Mouse (Mus musculus): ENCODE data around the gene Sema3a.

Sema3a gene

GRCm38 (mm10) chr5:13327281-13327680, 202.1 kb downstream of the Sema3a start:
- DNase-seq: no peak

GRCm38 (mm10) chr5:13331412-13331811, 206.2 kb downstream of the Sema3a start:
- no peak for DNase-seq

DNA sequence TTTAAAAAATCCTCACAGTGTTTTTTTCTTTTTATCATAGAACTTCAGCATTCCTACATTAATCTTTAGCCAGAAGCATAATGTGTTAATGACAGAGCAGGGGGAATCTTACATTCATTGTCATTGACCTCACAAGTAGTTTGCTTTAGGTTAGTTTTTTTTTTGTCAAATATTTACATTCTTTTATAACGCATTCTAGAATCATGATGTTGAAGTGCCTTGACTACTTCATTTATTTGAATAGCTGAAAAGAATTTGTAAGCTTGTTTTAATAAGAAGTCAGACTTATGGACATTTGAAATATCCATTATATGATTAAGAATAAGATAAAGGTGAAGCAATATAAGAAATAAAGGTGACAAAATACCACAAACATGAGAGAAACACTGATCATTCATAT, 212.5 kb downstream of the Sema3a start:
- no peak for DNase-seq

GRCm38 (mm10) chr5:13347068-13347467, 221.9 kb downstream of the Sema3a start:
- DNase-seq: no peak

DNA sequence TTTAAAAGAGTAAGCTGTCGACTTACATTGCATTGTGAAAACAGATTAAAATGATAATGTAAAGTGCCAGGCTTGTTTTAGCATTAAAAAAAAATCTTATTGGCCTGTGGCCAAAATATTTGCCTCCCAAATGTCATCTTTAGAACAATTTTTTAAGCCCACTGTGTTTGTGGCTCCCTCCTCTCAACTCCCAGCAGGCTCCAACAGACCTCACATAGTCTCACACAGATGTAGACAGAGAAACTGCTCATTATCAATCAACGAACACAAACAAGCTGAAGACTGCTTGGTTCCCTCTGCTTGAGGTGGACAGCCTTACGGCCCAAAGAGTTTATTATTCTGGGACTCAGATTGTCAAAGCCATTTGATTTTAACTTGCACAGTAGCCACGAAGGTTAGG, 226.4 kb downstream of the Sema3a start:
- no peak for DNase-seq

GRCm38 (mm10) chr5:13352995-13353394, 227.8 kb downstream of the Sema3a start:
- no peak for DNase-seq

DNA sequence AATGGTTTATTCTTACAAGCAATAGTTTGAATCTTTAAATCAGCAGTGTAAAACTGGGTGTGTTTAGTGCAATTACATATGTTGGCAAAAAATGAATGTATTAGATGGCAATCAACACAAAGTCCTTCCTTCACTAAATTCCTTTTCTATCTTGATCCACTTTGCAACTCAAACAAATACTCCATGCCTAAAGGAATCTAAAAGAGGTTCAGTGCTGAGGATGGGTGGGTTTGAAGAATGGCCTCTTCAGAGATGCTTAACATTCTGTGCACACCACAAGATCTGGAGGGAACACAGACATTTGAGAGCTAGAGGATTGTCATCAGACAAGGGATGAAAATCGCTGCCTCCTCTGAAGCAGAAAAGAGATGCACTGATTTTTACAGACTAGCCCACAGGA, 228.3 kb downstream of the Sema3a start:
- no peak for DNase-seq

DNA sequence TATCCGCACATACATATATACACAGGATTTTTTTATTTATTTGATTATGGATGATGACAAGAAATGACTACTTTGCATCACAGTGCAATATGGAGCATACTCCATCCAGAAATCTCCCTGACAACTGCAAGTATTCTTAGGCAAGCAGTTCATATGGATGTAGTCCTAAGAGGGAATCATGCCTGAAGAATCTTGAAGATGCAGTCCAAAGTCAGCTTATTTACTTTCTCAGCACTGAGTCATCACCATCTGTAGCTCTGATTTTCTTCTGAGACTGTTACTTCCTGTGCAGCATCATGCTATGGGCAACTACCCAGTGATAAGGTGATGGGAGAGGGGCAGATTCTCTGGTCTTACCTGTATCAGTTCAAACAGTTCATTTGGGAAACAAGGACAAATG, 229.7 kb downstream of the Sema3a start:
- no peak for DNase-seq

GRCm38 (mm10) chr5:13358770-13359169, 233.6 kb downstream of the Sema3a start:
- DNase-seq: no peak

DNA sequence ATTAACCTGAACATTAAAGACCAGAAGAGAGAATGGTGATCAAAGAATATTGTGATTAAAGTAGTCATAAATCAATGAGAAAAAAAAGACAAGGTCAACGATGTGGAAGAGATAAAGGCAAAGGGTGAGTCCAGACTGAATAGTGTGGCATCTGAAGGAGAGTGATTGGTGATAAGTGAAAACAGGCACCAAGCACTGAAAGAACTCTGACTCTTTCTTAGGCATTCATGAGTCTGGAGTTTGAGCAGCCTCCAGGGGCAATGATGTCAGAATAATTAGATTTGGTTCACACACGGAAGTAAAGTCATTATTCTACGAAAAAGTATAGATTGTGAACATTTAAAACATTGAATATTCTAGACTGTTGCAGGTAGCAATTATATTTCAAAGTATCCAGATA, 235.5 kb downstream of the Sema3a start:
- no peak for DNase-seq

GRCm38 (mm10) chr5:13365108-13365507, 239.9 kb downstream of the Sema3a start:
- DNase-seq: no peak

- no peak for DNase-seq
Measured at GRCm38 (mm10) chr5:13379223-13379622, 254.0 kb downstream of the Sema3a start.

- DNase-seq: no peak
Measured at GRCm38 (mm10) chr5:13384047-13384446, 258.8 kb downstream of the Sema3a start.

GRCm38 (mm10) chr5:13384714-13385113, 259.5 kb downstream of the Sema3a start:
- DNase-seq: no peak

DNA sequence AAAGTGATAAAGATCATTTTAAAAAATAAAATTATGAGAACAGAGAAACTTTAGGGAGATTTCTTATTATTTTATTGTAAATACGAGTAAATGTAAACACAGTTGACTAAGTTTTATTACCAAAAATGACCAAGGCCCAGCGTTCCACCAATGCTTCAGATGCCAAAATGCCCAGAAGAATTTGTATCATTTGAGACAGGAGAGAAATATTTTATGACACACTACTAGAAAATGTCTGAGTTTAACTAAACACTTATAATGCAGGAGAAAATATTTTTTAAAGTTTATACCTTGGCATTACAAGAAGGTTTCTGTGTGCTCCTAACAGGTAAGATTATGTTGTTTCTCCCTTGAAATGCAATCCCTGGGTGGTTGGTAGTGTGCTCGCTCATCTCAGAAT, 261.4 kb downstream of the Sema3a start:
- no peak for DNase-seq

GRCm38 (mm10) chr5:13387679-13388078, 262.5 kb downstream of the Sema3a start:
- DNase-seq: no peak

- no peak for DNase-seq
Measured at GRCm38 (mm10) chr5:13389995-13390394, 264.8 kb downstream of the Sema3a start.

- DNase-seq: no peak
Measured at GRCm38 (mm10) chr5:13405432-13405831, 280.2 kb downstream of the Sema3a start.

GRCm38 (mm10) chr5:13406131-13406530, 280.9 kb downstream of the Sema3a start:
- DNase-seq: no peak

DNA sequence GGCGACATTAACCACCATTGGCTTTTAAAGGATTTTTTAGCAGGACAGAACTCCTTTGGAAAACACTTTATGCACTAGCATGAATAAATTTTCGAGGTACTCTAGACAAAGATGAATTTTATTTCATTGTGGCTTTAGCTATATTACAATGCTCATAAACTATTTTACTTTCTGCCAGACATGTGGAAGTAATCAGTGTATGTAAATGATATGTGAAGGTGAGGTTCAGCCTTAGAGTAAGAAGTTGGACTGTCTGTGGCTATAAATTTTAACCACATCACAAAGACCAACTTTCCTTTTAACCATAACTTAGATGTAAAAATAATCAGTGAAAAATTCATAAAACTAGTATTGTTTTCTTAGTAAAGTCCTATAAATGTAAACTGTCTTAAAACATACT, 286.7 kb downstream of the Sema3a start:
- no peak for DNase-seq

DNA sequence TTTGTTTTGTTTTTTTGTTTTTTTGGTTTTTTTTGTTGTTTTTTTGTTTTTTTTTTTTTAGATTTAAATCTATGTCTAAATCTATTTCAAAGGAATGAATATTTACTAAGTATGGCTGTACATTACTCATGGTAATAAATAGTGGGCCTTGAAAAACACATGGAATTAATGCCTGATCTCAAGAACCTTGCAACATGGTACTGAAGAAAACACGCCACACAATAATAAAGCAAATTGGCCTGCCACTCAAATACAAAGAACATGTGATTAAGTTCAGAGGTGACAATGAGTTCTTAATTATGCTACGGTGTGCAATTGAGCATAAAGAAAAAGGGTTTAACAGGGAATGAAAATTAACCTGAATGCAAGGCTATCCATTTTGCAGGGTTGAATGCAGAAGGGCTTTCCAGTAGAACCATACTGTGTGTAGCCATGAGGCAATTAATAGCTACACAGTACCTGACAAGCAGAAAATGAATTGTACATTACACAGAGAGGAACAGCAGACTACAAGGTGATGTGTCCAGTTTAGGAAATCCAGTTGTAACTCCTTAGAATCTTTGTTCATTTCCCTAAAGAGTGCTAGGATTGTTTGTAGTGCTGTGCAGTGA, 288.8 kb downstream of the Sema3a start:
- DNase-seq: no peak

GRCm38 (mm10) chr5:13416960-13417710, 291.9 kb downstream of the Sema3a start:
- DNase-seq: no peak

DNA sequence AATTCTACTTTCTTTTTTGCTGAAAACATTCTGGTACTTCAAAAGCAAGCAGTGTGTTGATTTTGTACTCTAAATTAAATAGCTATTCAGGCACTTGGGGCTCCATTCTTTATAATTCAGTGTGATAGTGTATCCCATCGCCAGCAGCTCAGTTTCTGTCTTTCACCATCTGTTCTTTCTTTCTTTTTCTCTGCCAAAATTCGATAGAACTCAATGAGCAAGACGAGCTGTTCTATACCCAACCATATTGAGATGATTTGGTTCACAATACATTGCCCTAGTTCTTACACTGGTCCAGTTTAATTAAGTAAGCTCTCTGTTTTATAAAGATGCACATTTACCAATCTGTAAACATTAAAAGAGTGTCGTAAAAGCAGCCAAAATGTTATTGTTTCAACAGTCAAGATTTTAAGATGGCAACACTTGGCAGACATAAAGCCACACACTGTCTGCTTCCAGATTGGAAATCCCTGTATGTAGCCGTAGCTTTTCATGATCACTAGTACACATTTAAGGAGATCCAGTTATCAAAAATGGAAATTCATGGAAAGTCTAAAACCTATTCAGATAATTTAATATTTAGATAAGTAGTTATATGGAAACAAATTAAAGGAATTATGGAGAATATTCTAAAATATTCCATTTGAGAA, 296.2 kb downstream of the Sema3a start:
- DNase-seq: no peak

GRCm38 (mm10) chr5:13428702-13429101, 303.5 kb downstream of the Sema3a start:
- no peak for DNase-seq
